Mouse (Mus musculus) heart, adult 2 months (tissue): ENCODE data around the gene Sipa1l1. TPM values are rescaled to one million over a fixed set of nuclear protein-coding genes. Genes with fewer than 3 reads are reported as not detected.

Source experiments
- DNase-seq, 2 experiments: peaks; one replicate each; pipeline ENCODE4 v3.0.0; 2021
- H3K27ac ChIP-seq: fragments of 200-600 bp; 2 replicates; pipeline ENCODE4 v1.8.1; 2022
- H3K27me3 ChIP-seq: fragments of 200-500 bp; 2 replicates; pipeline ENCODE4 v1.6.1; 2012; ENCODE audit warnings: mild to moderate bottlenecking, low read length, inconsistent platforms, mixed read lengths; ENCODE audit not compliant: control insufficient read depth, insufficient read depth
- H3K36me3 ChIP-seq: fragments of 200-500 bp; 2 replicates; pipeline ENCODE4 v1.6.1; 2012; ENCODE audit warnings: low read length, inconsistent platforms; ENCODE audit not compliant: control insufficient read depth, insufficient read depth
- H3K4me1 ChIP-seq: fragments of 200-500 bp; 2 replicates; pipeline ENCODE4 v1.6.1; 2011; ENCODE audit warnings: low read length; ENCODE audit not compliant: control insufficient read depth, insufficient read depth
- H3K4me3 ChIP-seq: fragments of 200-600 bp; 2 replicates; pipeline ENCODE4 v1.8.1; 2022
- H3K79me2 ChIP-seq: fragments of 200-500 bp; replicated peaks from 2 replicates; pipeline ENCODE4 v1.6.1; 2012; ENCODE audit warnings: mild to moderate bottlenecking, inconsistent platforms, low read length, moderate library complexity, mixed read lengths; ENCODE audit not compliant: control insufficient read depth, insufficient read depth
- H3K9ac ChIP-seq: fragments of 200-500 bp; 2 replicates; pipeline ENCODE4 v1.6.1; 2012; ENCODE audit warnings: low read depth, mild to moderate bottlenecking, control low read depth, inconsistent platforms, low read length, mixed read lengths
- CTCF ChIP-seq: fragments of 200-600 bp; IDR thresholded peaks from 2 replicates; pipeline ENCODE4 v1.8.1; 2022; ENCODE audit warnings: antibody characterized with exemption, mild to moderate bottlenecking, moderate library complexity
- EP300 ChIP-seq: fragments of 200-500 bp; IDR thresholded peaks from 2 replicates; pipeline ENCODE4 v1.6.1; 2011; ENCODE audit warnings: low read depth, low read length, control low read depth; ENCODE audit not compliant: insufficient read depth
- POLR2A ChIP-seq: fragments of 200-500 bp; IDR thresholded peaks from 2 replicates; pipeline ENCODE4 v1.6.1; 2011; ENCODE audit warnings: mild to moderate bottlenecking, low read depth, low read length, control low read depth; ENCODE audit not compliant: insufficient read depth
- WGBS: fragments of 180-500 bp; shearing (Covaris S2); methylation state at CpG from one replicate; pipeline ENCODE4 v1.1.7; 2018; 5-methylcytosine and 5-hydroxymethylcytosine counted together
- intact Hi-C: fragments of 180-260 bp; cut with DNase I; formaldehyde crosslinking; loops from one replicate; pipeline ENCODE4 v1.15.1; 2025
- polyA plus RNA-seq: library from polyadenylated mRNA; depleted of rRNA; stranded (reverse); fragments of >200 nt; gene quantifications from 2 replicates; pipeline ENCODE4 v1.2.3, GENCODE M21; 2012
- total RNA-seq, 2 experiments: library from RNA; stranded (reverse); gene quantifications; 2 replicates each; pipeline ENCODE4 v1.2.3; 2021

The Sipa1l1 gene
- total and polyA plus RNA-seq, 3 experiments, result 6.9 to 9.1 (median 8.4) TPM

DNA sequence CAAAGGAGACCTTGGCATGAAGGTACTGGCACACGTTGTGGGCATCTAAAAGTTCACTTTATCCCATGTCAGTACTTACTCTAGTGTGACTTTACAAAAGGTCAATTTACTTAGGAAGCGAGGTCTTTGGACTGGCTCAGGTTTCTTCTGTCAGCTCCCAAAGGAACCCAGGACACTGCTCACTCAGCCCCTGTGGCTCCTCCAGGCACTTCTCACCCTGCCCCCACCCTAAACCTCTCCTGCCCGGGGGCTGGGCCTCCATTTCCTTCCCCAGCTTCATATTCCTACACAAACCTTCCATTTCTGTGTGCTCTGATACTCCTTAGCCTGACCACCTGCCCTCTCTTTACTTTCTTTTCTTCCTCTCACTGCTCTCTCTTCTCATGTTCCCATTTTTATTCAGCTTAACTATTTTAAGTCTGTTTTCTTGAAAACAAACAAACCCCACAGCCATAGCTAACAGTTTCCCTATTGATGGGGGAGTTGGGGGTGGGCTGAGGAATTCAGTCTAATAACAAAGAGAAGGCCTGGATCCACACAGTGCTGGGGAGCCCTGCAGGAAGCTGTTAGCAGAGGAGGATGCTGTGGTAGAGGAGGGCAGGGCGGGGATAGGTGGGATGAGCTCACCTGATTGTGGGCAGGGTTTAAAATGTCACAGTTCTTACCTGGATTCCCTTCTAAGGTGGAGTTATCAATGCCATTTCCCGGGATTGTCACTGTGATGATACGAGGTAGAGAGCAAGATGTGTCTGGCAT is 57.4 kb downstream of the Sipa1l1 start:
- peaks cover 8% of the 10 kb centered on the region for H3K4me1 ChIP-seq

DNA sequence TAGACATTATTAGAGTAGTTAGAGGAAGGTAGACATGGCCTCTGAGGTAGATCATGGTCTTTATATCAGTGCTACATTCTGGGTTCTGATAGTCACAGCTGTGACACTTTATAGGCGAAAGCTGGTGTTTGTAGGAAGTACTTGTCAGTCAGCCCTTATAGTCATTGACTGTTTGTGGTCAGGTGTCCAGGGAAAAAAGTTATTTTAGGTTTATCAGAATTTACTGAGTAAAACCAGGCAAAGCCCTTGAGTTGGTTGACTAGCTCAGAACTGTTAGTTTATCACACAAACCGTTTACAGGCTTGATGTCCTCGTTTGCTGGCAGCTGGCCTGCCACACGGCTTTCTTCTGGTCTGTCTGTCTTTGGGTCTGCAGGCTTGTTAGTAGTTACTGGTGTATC is 61.0 kb downstream of the Sipa1l1 start:
- Histone ChIP-seq H3K4me1 (peaks cover 11% of the 10 kb centered on the region), H3K27me3 (no peaks in the 10 kb centered on the region), H3K27ac (no peak overlapping the region), H3K9ac (no peak overlapping the region), H3K36me3 (no peaks in the 10 kb centered on the region; the same call in 1 of the 2 replicates), H3K4me3 (no peak overlapping the region), H3K79me2 (peaks cover 1% of the 10 kb centered on the region; the same call in 1 of the 2 replicates)
- WGBS, result 58% methylated on average over 4 of the region's 4 CpGs
- DNase-seq, result no peak
- intact Hi-C loops, result no loop called here
- no peak for TF ChIP-seq EP300
- TF ChIP-seq CTCF, result no peak
- TF ChIP-seq POLR2A, result no peak

More for the DNA sequence above, 57.4 kb downstream of the Sipa1l1 start:
- intact Hi-C loops, result loop anchor here (5.0 kb wide), 1 partner anchor 51 kb away; no protein-coding TSS in a partner anchor
- no peak overlapping the region for H3K27ac ChIP-seq
- TF ChIP-seq POLR2A, result no peak
- TF ChIP-seq EP300, result no peak
- H3K36me3 ChIP-seq, result no peaks in the 10 kb centered on the region; the same call in 1 of the 2 replicates
- DNase-seq, result no peak
- H3K4me3 ChIP-seq, result no peak overlapping the region
- peaks cover 1% of the 10 kb centered on the region; the same call in 1 of the 2 replicates for H3K79me2 ChIP-seq
- H3K27me3 ChIP-seq, result no peaks in the 10 kb centered on the region
- no peak overlapping the region for H3K9ac ChIP-seq
- 58% methylated on average over 6 of the region's 6 CpGs for WGBS

DNA sequence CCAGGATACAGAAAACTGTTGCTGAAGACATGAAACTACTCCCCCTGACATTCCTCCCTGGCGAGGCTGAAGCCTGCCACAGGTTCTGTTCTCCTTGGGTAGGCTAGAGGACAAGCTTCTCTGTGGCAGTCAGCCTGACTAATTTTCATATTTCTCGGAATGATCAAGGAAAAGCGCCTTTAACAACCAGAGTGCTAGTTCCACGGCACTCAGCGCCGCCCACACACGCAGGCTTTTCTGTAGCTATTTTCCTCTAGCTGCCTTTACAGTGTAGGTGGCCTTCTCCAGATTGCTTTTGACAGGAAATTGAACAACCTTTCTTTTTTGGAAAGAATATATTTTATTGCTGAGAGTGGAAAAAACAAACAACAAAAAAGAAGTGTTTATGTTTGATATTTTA is 62.1 kb downstream of the Sipa1l1 start:
- H3K36me3 ChIP-seq, result no peaks in the 10 kb centered on the region; the same call in 1 of the 2 replicates
- TF ChIP-seq CTCF (no peak), POLR2A (no peak), EP300 (no peak)
- H3K9ac ChIP-seq, result no peak overlapping the region
- WGBS, result 59% methylated on average over 7 of the region's 7 CpGs
- intact Hi-C loops, result no loop called here
- H3K4me3 ChIP-seq, result no peak overlapping the region
- H3K79me2 ChIP-seq, result no peaks in the 10 kb centered on the region; the same call in 1 of the 2 replicates
- no peak overlapping the region for H3K27ac ChIP-seq
- DNase-seq, result no peak
- no peaks in the 10 kb centered on the region for H3K27me3 ChIP-seq
- peaks cover 8% of the 10 kb centered on the region for H3K4me1 ChIP-seq

DNA sequence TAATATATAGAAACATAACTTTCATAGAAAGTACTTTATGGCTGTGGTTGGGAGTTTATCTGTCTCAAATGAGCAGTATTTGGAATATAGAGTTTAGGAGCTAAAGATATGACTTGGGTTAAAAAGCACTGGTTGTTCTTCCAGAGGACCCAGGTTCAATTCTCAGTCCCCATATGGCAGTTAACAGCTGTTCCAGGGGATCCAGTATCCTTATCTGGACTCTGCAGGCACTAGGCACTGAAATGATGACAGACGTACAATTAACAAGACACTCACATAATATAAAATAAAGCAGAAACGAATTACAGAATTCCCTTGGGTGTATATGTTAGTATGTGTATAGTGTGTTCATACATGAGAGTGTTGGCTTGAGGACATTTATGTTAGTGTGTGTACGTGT is 64.1 kb downstream of the Sipa1l1 start:
- DNase-seq, result no peak
- Histone ChIP-seq H3K27ac (no peak overlapping the region), H3K4me3 (no peak overlapping the region), H3K4me1 (peaks cover 8% of the 10 kb centered on the region), H3K36me3 (no peaks in the 10 kb centered on the region; the same call in 1 of the 2 replicates), H3K27me3 (no peaks in the 10 kb centered on the region), H3K79me2 (no peaks in the 10 kb centered on the region; the same call in 1 of the 2 replicates), H3K9ac (no peak overlapping the region)
- 85% methylated on average over 3 of the region's 3 CpGs for WGBS
- intact Hi-C loops, result no loop called here
- no peak for TF ChIP-seq CTCF
- no peak for TF ChIP-seq EP300
- TF ChIP-seq POLR2A, result no peak

DNA sequence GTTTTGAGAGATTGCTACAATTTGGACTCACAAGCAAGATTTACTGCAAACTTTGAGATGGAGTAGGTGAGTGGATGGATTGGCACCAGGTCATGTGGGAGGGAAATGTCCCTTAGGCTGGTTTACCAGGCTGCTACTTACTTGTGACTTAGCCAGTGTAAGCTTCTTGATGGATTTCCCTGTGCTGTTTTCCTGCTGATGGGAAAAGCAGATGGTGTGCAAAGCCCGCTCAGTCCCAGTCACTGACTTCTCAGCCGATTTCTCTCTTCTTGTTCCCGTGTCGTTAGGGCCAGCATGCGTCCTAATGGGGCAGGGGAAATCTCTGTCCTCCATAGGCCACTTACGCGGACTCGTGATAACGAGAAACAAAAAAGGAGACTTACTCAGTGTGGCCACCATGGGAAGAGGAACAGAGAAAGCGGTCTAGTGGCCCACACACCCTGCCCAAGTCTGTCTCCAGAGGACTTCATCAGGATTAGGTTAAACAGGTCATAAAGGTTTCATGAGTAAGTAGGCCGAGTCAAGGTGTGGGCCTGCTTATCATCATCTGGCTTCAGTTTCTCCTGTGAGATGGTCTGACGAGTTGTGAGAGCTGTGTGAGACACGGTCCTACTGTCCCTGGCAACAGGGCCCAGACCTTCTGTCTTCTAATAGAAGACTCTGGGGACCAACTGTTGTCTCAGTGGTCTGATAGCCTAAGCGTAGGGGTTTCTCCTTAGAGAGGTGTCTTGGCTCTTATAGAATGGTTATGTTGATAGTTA is 65.5 kb downstream of the Sipa1l1 start:
- Histone ChIP-seq H3K79me2 (no peaks in the 10 kb centered on the region; the same call in 1 of the 2 replicates), H3K9ac (no peak overlapping the region), H3K27ac (no peak overlapping the region), H3K4me3 (no peak overlapping the region), H3K4me1 (peaks cover 8% of the 10 kb centered on the region), H3K27me3 (no peaks in the 10 kb centered on the region), H3K36me3 (no peaks in the 10 kb centered on the region; the same call in 1 of the 2 replicates)
- intact Hi-C loops, result no loop called here
- 63% methylated on average over 14 of the region's 14 CpGs for WGBS
- DNase-seq, result no peak
- TF ChIP-seq EP300 (no peak), CTCF (no peak), POLR2A (no peak)
